ENCODE assay signal across 8 mouse cellular contexts in genomic region chr6:124492842-124493561, GRCm38 (mm10). TPM values are rescaled to one million over a fixed set of nuclear protein-coding genes. Genes with fewer than 3 reads are reported as not detected.
DNase-seq lines count a peak whose midpoint lies in the region; ATAC-seq and TF ChIP-seq lines count a peak whose summit lies in the region.

Gene C1rl, plus strand, starts transcription at chr6:124493113.

- 55% methylated on average over 2 of the region's 4 CpGs for WGBS in forebrain, embryonic 10.5 days
- WGBS in heart, embryonic 14.5 days, result 46% methylated on average over 4 of the region's 4 CpGs
- 39% methylated on average over 4 of the region's 4 CpGs for WGBS in kidney, postnatal 0 days
- 7% methylated on average over 4 of the region's 4 CpGs for WGBS in liver, embryonic 12.5 days (ENCODE audit: insufficient replicate concordance)

- no peak within 1 kb of the TSS for H3K4me3 ChIP-seq in forebrain, embryonic 10.5 days
- H3K4me3 ChIP-seq in heart, embryonic 14.5 days (ENCODE audit: control insufficient read depth in 1 of 2, insufficient read depth in 1 of 2, low read depth in 1 of 2, low read length in 2 of 2), result no peak within 1 kb of the TSS
- no peak within 1 kb of the TSS for H3K4me3 ChIP-seq in kidney, postnatal 0 days (replicated peaks; ENCODE audit: low read depth, low read length)
- peak within 1 kb of the TSS; percentile 22 for H3K4me3 ChIP-seq in liver, embryonic 12.5 days
- H3K4me3 ChIP-seq in myocyte, result no peak within 1 kb of the TSS

- no peaks in the 10 kb centered on the region for H3K27me3 ChIP-seq in forebrain, embryonic 10.5 days (ENCODE audit: poor library complexity, severe bottlenecking)
- H3K27me3 ChIP-seq in heart, embryonic 14.5 days (ENCODE audit: control insufficient read depth, insufficient read depth, low read length), result no peaks in the 10 kb centered on the region
- no peaks in the 10 kb centered on the region for H3K27me3 ChIP-seq in kidney, postnatal 0 days (ENCODE audit: insufficient read depth, low read length)
- H3K27me3 ChIP-seq in liver, embryonic 12.5 days (replicated peaks), result no peaks in the 10 kb centered on the region
- no peaks in the 10 kb centered on the region for H3K27me3 ChIP-seq in myocyte (ENCODE audit: control insufficient read depth, insufficient read depth, insufficient read length)

- peak; percentile 39 for ATAC-seq in CD4-positive, CD25-positive, alpha-beta regulatory T cell, adult 4 months
- peak; percentile 78; the same call in 1 of the 2 replicates for ATAC-seq in heart, embryonic 14.5 days (ENCODE audit: insufficient number of reproducible peaks, insufficient read depth, low FRiP score, low read depth)
- ATAC-seq in kidney, postnatal 0 days (replicated peaks; ENCODE audit: low FRiP score, low read depth), result peak; percentile 96
- peak; percentile 87 for ATAC-seq in liver, embryonic 12.5 days

- H3K4me2 ChIP-seq in heart, embryonic 14.5 days (ENCODE audit: low read length), result no peak within 1 kb of the TSS
- H3K4me2 ChIP-seq in kidney, postnatal 0 days (ENCODE audit: low read length), result no peak within 1 kb of the TSS
- H3K4me2 ChIP-seq in liver, embryonic 12.5 days, result peak within 1 kb of the TSS; percentile 56
- peak within 1 kb of the TSS; percentile 4 for H3K4me2 ChIP-seq in myocyte (ENCODE audit: low read depth)

- H3K36me3 ChIP-seq in forebrain, embryonic 10.5 days (replicated peaks), result no peaks in the 10 kb centered on the region
- no peaks in the 10 kb centered on the region for H3K36me3 ChIP-seq in heart, embryonic 14.5 days (ENCODE audit: control insufficient read depth, insufficient read depth, low read length)
- H3K36me3 ChIP-seq in kidney, postnatal 0 days (ENCODE audit: insufficient read depth, low read length), result no peaks in the 10 kb centered on the region
- no peaks in the 10 kb centered on the region for H3K36me3 ChIP-seq in liver, embryonic 12.5 days
- no peaks in the 10 kb centered on the region for H3K36me3 ChIP-seq in myocyte (ENCODE audit: control insufficient read depth, insufficient read depth)

- H3K9ac ChIP-seq in heart, embryonic 14.5 days (ENCODE audit: low read length), result no peak within 1 kb of the TSS
- H3K9ac ChIP-seq in kidney, postnatal 0 days (ENCODE audit: low read depth, low read length), result no peak within 1 kb of the TSS
- H3K9ac ChIP-seq in liver, embryonic 12.5 days, result peak within 1 kb of the TSS; percentile 52

- no peak for TF ChIP-seq POLR2A in myocyte (IDR thresholded peaks at IDR 0.05; ENCODE audit: insufficient read length, low read depth)

- peak; percentile 44 for DNase-seq in c-Kit-negative CD71-positive TER-119-positive erythroid progenitor cells, embryonic 14.5 days (ENCODE audit: low read depth, low spot score)
- peak; percentile 66 for DNase-seq in forebrain, embryonic 10.5 days (ENCODE audit: extremely low spot score, low spot score)
- peak; percentile 95 for DNase-seq in kidney, postnatal 0 days (ENCODE audit: low spot score)
- DNase-seq in spleen, postnatal 4 days (ENCODE audit: low spot score in 2 of 2), result peak; percentile 75 to 83

- H3K9me3 ChIP-seq in forebrain, embryonic 10.5 days, result peaks cover 8% of the 10 kb centered on the region; the same call in 1 of the 2 replicates
- peaks cover 4% of the 10 kb centered on the region; the same call in 1 of the 2 replicates for H3K9me3 ChIP-seq in heart, embryonic 14.5 days (ENCODE audit: control insufficient read depth, low read length)
- no peaks in the 10 kb centered on the region for H3K9me3 ChIP-seq in kidney, postnatal 0 days (replicated peaks; ENCODE audit: low read length)
- H3K9me3 ChIP-seq in liver, embryonic 12.5 days (replicated peaks), result no peaks in the 10 kb centered on the region

- no peaks in the 10 kb centered on the region for H3K79me2 ChIP-seq in myocyte (ENCODE audit: control insufficient read depth, insufficient read depth)

- H3ac ChIP-seq in myocyte (ENCODE audit: control insufficient read depth, insufficient read length), result no peak within 1 kb of the TSS

- H3K4me1 ChIP-seq in forebrain, embryonic 10.5 days, result peaks cover 7% of the 10 kb centered on the region
- H3K4me1 ChIP-seq in heart, embryonic 14.5 days (ENCODE audit: control insufficient read depth in 2 of 2, insufficient read depth in 2 of 2, low read length in 2 of 2), result peaks cover 0 to 2% of the 10 kb centered on the region in 2 experiments; a peak in 2 of 4 replicates
- 0 out of 2 replicates have a peak, but pooled peaks cover 9% of the 10 kb centered on the region for H3K4me1 ChIP-seq in kidney, postnatal 0 days (replicated peaks; ENCODE audit: insufficient read depth, low read length)
- H3K4me1 ChIP-seq in liver, embryonic 12.5 days, result peaks cover 23% of the 10 kb centered on the region

- peak; percentile 81 for TF ChIP-seq CTCF in kidney, postnatal 0 days (IDR thresholded peaks at IDR 0.05; ENCODE audit: low read depth)

- peak within 1 kb of the TSS; percentile 76 for H3K27ac ChIP-seq in forebrain, embryonic 10.5 days
- no peak within 1 kb of the TSS for H3K27ac ChIP-seq in heart, embryonic 14.5 days (replicated peaks in 1 of 2; ENCODE audit: control insufficient read depth in 1 of 2, insufficient read depth in 1 of 2, low read depth in 2 of 2, low read length in 2 of 2)
- H3K27ac ChIP-seq in kidney, postnatal 0 days, result peak within 1 kb of the TSS; percentile 47
- peak within 1 kb of the TSS; percentile 76 for H3K27ac ChIP-seq in liver, embryonic 12.5 days

TF ChIP-seq in myocyte, 11 proteins besides CTCF, POLR2A, EP300 and RAD21:
- TF ChIP-seq TCF3 (IDR thresholded peaks at IDR 0.05; ENCODE audit: insufficient read length, low read depth) (no peak), SRF (IDR thresholded peaks at IDR 0.05; ENCODE audit: control insufficient read depth, insufficient read length, low read depth) (no peak), POLR2AphosphoS2 (IDR thresholded peaks at IDR 0.05; ENCODE audit: insufficient read length, low read depth) (no peak), MYOG (IDR thresholded peaks at IDR 0.05; ENCODE audit: control insufficient read depth in 1 of 3, insufficient read depth in 1 of 3, insufficient read length in 2 of 3, low read depth in 2 of 3) (no peak), MYOD1 (IDR thresholded peaks at IDR 0.05; ENCODE audit: control insufficient read depth in 1 of 3, insufficient read length in 2 of 3, low read depth in 2 of 3) (no peak), MAX (IDR thresholded peaks at IDR 0.05; ENCODE audit: low read depth) (no peak), REST (IDR thresholded peaks at IDR 0.05; ENCODE audit: insufficient read depth, insufficient read length) (no peak), E2F4 (IDR thresholded peaks at IDR 0.05; ENCODE audit: insufficient read depth) (no peak), USF1 (IDR thresholded peaks at IDR 0.05; ENCODE audit: low read depth) (no peak), CEBPB (IDR thresholded peaks at IDR 0.05; ENCODE audit: insufficient read depth, poor library complexity, severe bottlenecking) (no peak), TCF12 (IDR thresholded peaks at IDR 0.05; ENCODE audit: insufficient read depth, poor library complexity, severe bottlenecking) (no peak)

RNA-seq across cellular contexts. Expression of gene C1rl, which starts in this region (rescaled TPM):
- polyA plus RNA-seq in CD4-positive, CD25-positive, alpha-beta regulatory T cell, adult 4 months (2017; shearing (Covaris generic)), result not detected
- 0.11 and 0.21 TPM in 2 replicates for polyA plus RNA-seq in forebrain, embryonic 10.5 days (2016; fragmentation: Nextera tagmentation; extraction: Ambion mirVana)
- 0.36 and 0.58 TPM in 2 replicates for polyA plus RNA-seq in heart, embryonic 14.5 days (2014; fragmentation: Nextera tagmentation; extraction: Ambion mirVana)
- 2.8 and 3.0 TPM in 2 replicates for polyA plus RNA-seq in kidney, postnatal 0 days (2015; fragmentation: Nextera tagmentation; extraction: Ambion mirVana)
- 4.4 and 4.5 TPM in 2 replicates for polyA plus RNA-seq in liver, embryonic 12.5 days (2016; fragmentation: Nextera tagmentation; extraction: Ambion mirVana)
- 1.2 TPM for polyA plus RNA-seq in myocyte (2012; fragmentation: generic; extraction: Trizol)

Comparison
In these comparisons a context has a peak if more than half of its experiments do, and no peak if none do; other contexts are left out.
1. Peak in ATAC-seq in CD4-positive, CD25-positive, alpha-beta regulatory T cell, adult 4 months; RNA of the gene not detected or under 1 TPM.
2. Peak in DNase-seq and H3K27ac ChIP-seq in forebrain, embryonic 10.5 days; RNA of the gene not detected or under 1 TPM.
3. Peak in ATAC-seq in heart, embryonic 14.5 days; RNA of the gene not detected or under 1 TPM.
4. ATAC-seq: peak in every context shown above with its lines; median percentile 96 in kidney, postnatal 0 days; 87 in liver, embryonic 12.5 days; 78 in heart, embryonic 14.5 days; 39 in CD4-positive, CD25-positive, alpha-beta regulatory T cell, adult 4 months.
5. DNase-seq: peak in every context shown above with its lines; median percentile 95 in kidney, postnatal 0 days; 79 in spleen, postnatal 4 days; 66 in forebrain, embryonic 10.5 days; 44 in c-Kit-negative CD71-positive TER-119-positive erythroid progenitor cells, embryonic 14.5 days.
6. H3K27ac ChIP-seq: peak in kidney, postnatal 0 days (single experiment) and liver, embryonic 12.5 days (single experiment); none in heart, embryonic 14.5 days (0 of 2).
7. H3K4me2 ChIP-seq: peak in liver, embryonic 12.5 days (single experiment) and myocyte (single experiment); none in heart, embryonic 14.5 days (single experiment) and kidney, postnatal 0 days (single experiment).